Mouse (Mus musculus) urinary bladder, postnatal 10 days (tissue): ENCODE measurements around the gene Pcbp2.

ENCODE experiments used
- DNase-seq: peaks from one replicate; pipeline ENCODE4 v3.0.0; 2022; ENCODE audit warnings: low spot score

Pcbp2 gene

DNA sequence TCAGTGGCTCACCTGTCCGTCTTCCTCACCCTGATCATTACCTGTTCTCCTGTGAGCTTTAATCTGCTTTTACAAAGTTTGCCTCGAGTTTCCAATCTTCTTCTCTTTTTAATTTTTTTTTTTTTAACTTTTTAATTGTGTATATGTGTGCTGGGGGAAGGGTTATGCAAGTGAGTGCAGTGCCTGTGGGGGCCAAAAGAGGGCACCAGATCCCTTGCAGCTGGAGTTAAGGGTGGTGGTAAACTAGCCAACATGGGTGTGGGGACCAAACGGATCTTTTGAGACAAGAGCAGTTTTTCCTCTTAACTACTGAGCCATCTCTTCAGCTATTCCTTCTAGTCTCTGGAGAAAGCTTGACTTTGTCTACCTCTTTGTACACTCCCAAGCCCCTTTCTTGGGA, 57.6 kb downstream of the Pcbp2 start:
- no peak for DNase-seq

DNA sequence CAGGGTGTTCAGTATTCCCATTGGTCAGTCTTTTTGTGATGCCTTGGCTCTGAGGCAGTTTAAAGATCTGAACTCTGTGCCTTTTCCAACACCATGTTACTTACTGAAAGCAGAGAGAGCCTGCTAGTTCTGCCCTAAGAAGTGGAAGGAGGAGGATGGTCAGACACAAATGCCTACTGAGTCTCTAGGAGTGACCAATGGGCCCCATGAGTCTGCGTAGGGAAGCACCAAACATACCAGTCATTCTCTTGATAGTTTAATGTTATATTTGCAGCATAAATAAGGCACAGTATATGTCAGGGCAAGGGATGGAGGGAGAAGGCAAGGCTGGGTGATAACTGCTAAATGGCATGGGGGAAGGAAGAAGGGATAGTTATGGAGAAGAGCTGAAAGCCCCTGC, 58.1 kb downstream of the Pcbp2 start:
- DNase-seq, result no peak

DNA sequence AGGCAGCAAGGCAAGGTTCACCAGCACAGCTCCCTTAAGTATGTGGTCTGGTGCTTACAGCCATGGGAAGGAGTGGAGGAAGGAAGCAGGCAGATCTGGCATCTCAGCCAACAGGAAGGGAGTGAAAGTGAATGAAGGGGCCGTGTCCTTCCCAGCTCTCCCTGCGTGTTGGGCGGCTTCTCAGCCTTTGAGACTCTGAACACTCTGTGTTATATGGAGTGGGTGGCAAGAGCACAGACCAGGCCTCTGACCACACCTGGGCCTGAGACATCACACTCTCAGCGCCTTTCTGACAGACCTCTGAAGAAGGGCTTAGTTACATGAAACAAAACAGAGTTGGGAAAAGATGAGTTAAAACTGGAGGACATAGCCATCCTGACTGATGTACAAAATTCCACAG, 60.2 kb downstream of the Pcbp2 start:
- DNase-seq, result no peak

DNA sequence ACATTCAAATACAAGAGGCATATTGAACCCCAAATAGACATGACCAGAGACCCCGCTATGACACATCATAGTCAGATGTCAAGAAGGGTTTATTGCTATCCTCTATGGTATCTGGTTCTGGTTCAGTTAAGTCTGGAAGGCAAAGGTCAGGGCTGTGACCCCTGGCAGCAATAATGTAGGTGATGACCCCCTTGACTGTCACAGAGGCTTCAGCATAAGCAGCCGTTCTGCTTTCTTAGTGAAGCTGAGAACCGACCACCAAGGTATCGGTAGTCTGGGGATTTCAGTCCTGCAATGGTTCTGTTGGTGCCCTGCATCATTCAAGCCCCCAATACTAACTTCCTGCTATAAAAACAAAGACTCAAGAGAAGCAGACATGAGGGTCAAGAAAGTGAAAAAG, 61.2 kb downstream of the Pcbp2 start:
- no peak for DNase-seq

DNA sequence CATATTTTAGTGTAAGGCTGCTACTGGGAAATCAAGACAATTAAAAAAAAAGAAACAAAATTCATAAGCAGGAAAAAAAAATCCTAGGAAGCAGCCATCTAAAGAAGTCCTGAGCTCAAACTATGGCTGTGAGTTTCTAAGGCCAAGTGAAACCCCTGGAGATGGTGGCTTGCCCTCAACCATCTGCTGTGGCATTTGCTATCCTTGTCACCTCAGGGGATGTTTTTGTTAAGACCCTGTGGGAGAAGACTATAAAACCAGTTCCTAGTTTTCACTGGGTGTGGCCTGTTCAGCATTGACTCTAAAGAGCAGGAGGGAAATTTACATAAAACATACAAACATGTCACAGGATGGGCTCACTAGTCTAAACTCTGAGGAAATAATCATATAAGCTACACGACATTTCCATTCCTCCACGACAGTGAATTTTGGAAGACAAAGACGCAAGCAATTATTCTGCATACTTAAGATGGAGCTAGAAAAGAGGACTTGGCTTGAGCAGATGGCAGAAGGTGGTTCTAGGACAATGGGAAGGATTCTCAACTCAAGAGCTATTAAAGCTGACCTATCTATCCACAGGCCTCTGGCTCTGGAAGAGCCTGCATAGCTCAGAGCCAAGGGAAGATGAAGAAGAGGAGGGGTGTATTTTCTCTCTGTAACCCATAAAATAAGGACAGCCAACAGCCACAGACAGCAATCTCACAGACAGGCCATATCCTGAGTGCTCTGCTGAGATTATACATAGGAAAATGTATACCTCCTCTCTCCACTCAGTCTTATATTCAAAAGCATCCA, 62.0 kb downstream of the Pcbp2 start:
- DNase-seq, result no peak

DNA sequence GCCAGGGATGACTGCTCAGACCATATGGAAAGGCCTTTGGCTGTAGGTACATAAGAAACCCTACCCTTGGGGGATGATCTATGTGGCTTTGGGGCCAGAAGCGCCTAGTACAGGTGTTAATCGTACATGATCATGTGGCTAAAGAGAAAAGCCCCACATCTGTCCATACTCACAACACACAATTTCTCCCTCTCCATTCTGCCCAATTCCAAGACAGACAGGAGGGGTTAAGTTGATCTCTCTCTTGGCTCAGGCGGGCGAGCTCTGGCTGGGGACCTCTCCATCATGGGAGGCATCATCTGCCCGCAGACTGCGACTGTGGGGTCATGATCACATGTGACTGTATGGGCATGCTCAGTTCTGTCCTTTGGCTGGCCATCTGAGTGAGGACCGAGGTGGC, 63.6 kb downstream of the Pcbp2 start:
- DNase-seq, result no peak

DNA sequence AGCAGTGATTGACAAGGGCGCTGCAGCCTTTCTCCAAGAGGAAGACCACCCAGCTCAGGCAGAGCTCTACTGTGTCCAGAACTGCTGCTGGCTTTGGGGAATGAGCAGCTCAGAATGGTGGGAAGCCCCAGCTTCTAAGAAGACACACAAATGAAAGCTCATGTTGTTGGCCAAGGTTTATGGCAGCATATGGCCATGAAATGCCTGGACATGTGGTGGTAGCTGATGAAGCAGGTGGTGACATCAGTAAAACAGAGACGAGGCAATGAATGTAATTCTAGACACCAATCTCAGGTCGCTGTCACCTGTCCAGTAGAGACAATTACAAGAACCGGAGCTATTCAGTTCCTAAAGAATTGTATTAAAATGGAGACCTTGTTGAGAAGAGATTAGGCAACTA, 74.5 kb downstream of the Pcbp2 start:
- DNase-seq, result no peak

DNA sequence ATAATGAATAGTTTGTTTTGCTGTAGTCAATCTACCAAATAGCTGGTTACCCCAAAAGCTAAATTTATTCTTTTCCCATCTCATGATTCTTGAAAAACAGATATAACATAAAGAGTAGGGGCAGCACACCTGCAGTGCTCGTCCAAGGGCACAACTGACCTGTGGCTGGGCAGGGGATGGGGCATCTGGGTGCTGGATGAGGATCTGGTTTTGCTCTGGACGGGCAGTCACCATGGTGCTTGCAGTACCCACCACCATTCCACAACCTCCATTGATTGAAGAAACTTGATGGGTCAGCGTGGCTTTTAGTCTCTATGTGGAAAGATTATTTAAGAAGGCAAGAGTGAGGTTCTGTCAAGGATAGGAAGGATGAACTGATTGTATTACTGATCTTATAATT, 75.9 kb downstream of the Pcbp2 start:
- no peak for DNase-seq

DNA sequence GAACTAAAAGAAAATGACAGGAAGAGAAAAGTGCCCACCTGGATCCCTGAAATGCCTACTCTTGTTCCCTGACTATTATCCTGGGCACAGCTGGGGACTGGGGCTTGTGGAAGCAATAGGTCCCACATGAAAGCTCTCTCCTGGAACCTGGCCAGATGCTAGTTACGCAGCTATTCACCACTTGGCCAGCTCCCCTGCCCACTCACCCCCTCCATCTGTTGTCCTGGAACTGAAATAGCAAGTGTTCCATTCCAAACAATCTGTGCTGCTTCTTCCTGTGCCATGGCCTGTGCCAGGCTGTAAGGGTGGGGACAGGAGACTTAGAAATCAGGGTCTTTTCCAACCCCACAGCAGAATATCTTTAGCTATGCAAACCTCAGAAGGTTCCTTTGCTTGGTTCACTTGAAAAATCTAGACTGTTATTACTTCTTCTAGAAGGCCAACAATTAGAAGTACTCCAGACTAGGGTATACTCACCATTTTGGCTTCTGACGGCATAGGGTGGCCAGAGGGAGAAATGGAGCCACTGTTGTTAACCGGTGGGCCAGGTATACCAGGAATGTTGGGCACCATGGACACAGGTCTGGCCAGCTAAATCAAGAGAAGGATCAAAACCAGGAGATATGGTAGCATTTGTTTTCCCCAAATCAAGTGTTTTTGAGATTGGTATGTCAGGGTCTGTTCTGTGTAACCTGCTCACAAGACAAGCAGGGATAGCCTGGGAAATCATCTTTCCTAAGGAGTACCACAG, 76.5 kb downstream of the Pcbp2 start:
- no peak for DNase-seq

DNA sequence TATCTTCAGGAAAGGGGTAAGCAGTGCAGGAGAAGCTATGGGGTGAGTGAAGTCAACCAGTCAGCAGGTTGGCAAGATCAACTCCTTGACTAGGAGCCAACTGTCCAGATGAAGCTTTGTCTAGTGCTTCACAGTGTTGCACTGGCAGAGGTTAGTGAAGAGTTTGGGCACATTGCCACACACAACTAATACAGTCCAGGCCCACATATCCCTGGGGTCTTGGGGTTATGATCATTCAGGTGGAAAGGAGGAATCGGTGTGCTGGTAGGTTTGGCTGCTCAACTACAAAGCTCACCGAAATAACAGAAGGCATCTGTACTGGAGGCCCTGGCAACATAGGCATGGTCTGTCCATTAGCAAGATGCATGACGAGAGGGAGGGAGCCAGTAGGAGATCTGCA, 77.1 kb downstream of the Pcbp2 start:
- DNase-seq, result no peak
